ENCODE assay signal across 8 mouse cellular contexts in genomic region chr4:104911685-104912084, GRCm38 (mm10). TPM values are rescaled to one million over a fixed set of nuclear protein-coding genes. Genes with fewer than 3 reads are reported as not detected.
DNase-seq lines count a peak whose midpoint lies in the region; ATAC-seq and TF ChIP-seq lines count a peak whose summit lies in the region.

No protein-coding gene starts in this region.

- peak; percentile 81 for ATAC-seq in kidney, embryonic 16.5 days (ENCODE audit: low FRiP score, low TSS enrichment)
- ATAC-seq in liver, embryonic 14.5 days (ENCODE audit: insufficient read depth), result no peak

- peak; percentile 91 for TF ChIP-seq CTCF in liver, embryonic 14.5 days (IDR thresholded peaks at IDR 0.05; ENCODE audit: low read depth)

- TF ChIP-seq EP300 in liver, embryonic 14.5 days (IDR thresholded peaks at IDR 0.05; ENCODE audit: low read depth), result no peak

- no peaks in the 10 kb centered on the region for H3K36me3 ChIP-seq in kidney, embryonic 16.5 days (ENCODE audit: insufficient read depth, low read length)
- H3K36me3 ChIP-seq in liver, embryonic 14.5 days (replicated peaks; ENCODE audit: control insufficient read depth, insufficient read depth, low read depth), result no peaks in the 10 kb centered on the region

- H3K9me3 ChIP-seq in kidney, embryonic 16.5 days (ENCODE audit: low read length), result no peaks in the 10 kb centered on the region
- no peaks in the 10 kb centered on the region for H3K9me3 ChIP-seq in liver, embryonic 14.5 days (ENCODE audit: control insufficient read depth, low read length)

- H3K4me3 ChIP-seq in kidney, embryonic 16.5 days (ENCODE audit: low read length), result no peak overlapping the region
- H3K4me3 ChIP-seq in liver, embryonic 14.5 days (ENCODE audit: insufficient read depth in 1 of 2, low read depth in 2 of 2, low read length in 2 of 2), result no peak overlapping the region

- no peak overlapping the region for H3K9ac ChIP-seq in kidney, embryonic 16.5 days (replicated peaks; ENCODE audit: low read length)
- H3K9ac ChIP-seq in liver, embryonic 14.5 days (replicated peaks), result no peak overlapping the region

- no peaks in the 10 kb centered on the region for H3K27me3 ChIP-seq in kidney, embryonic 16.5 days (ENCODE audit: insufficient read depth, low read length)
- no peaks in the 10 kb centered on the region for H3K27me3 ChIP-seq in liver, embryonic 14.5 days (ENCODE audit: control insufficient read depth, insufficient read depth, low read length)

- H3K4me2 ChIP-seq in kidney, embryonic 16.5 days (replicated peaks; ENCODE audit: low read depth, low read length), result no peak overlapping the region
- no peak overlapping the region for H3K4me2 ChIP-seq in liver, embryonic 14.5 days (ENCODE audit: low read depth)

- intact Hi-C loops in gastrocnemius, postnatal 36 days (cut with DNase I), result no loop called here

- H3K27ac ChIP-seq in kidney, embryonic 16.5 days (ENCODE audit: low read length), result no peak overlapping the region
- H3K27ac ChIP-seq in liver, embryonic 14.5 days, result no peak overlapping the region

- WGBS in kidney, embryonic 16.5 days, result 28% methylated on average over 7 of the region's 7 CpGs
- WGBS in liver, embryonic 14.5 days (ENCODE audit: insufficient replicate concordance), result 17% methylated on average over 7 of the region's 7 CpGs

- H3K4me1 ChIP-seq in kidney, embryonic 16.5 days (ENCODE audit: insufficient read depth, low read length), result 0 out of 2 replicates have a peak, but pooled peaks cover 6% of the 10 kb centered on the region
- no peaks in the 10 kb centered on the region for H3K4me1 ChIP-seq in liver, embryonic 14.5 days (replicated peaks; ENCODE audit: control insufficient read depth in 2 of 2, insufficient read depth in 2 of 2, low read length in 1 of 2)

- DNase-seq in 416B (ENCODE audit: low read depth), result peak; percentile 9
- peak; percentile 48 for DNase-seq in WW6 (ENCODE audit: low read depth, low spot score)
- peak; percentile 70 to 86 for DNase-seq in cerebellum, postnatal 25 days
- DNase-seq in gastrocnemius, postnatal 36 days, result peak; percentile 53 to 60
- DNase-seq in liver, embryonic 14.5 days (ENCODE audit: low read depth in 3 of 3, low spot score in 3 of 3), result peak; percentile 10 to 17 (median 14)
- peak; percentile 83 for DNase-seq in retina, postnatal 1 day
- DNase-seq in urinary bladder, postnatal 14 days (ENCODE audit: low spot score), result peak; percentile 82

RNA-seq across cellular contexts. Expression of gene Fyb2, which starts 1.6 kb away (rescaled TPM):
- under 1 TPM in 1 of 2 experiments, not detected in 1; 0.10 TPM for total RNA-seq in gastrocnemius, postnatal 36 days (2021)
- polyA plus RNA-seq in kidney, embryonic 16.5 days (2015; fragmentation: Nextera tagmentation; extraction: Ambion mirVana), result 0.40 and 0.64 TPM in 2 replicates
- polyA plus RNA-seq in liver, embryonic 14.5 days (2012; rRNA removed), result 0.09 and 0.10 TPM in 2 replicates
- polyA plus RNA-seq in liver, embryonic 14.5 days (2014; fragmentation: Nextera tagmentation; extraction: Ambion mirVana), result 0.06 and 0.09 TPM in 2 replicates

RNA-seq across cellular contexts. Expression of gene C8a, which starts 35.5 kb away (rescaled TPM):
- total RNA-seq in gastrocnemius, postnatal 36 days (2021), result not detected
- 0.31 and 0.32 TPM in 2 replicates for polyA plus RNA-seq in kidney, embryonic 16.5 days (2015; fragmentation: Nextera tagmentation; extraction: Ambion mirVana)
- polyA plus RNA-seq in liver, embryonic 14.5 days (2012; rRNA removed), result 6.5 and 12.4 TPM in 2 replicates
- 10.2 and 10.3 TPM in 2 replicates for polyA plus RNA-seq in liver, embryonic 14.5 days (2014; fragmentation: Nextera tagmentation; extraction: Ambion mirVana)

RNA-seq across cellular contexts. Expression of gene Gm17662, which starts 54.6 kb away (rescaled TPM):
- total RNA-seq in gastrocnemius, postnatal 36 days (2021), result not detected
- not detected in 2 replicates for polyA plus RNA-seq in kidney, embryonic 16.5 days (2015; fragmentation: Nextera tagmentation; extraction: Ambion mirVana)
- not detected in 2 replicates for polyA plus RNA-seq in liver, embryonic 14.5 days (2012; rRNA removed)
- polyA plus RNA-seq in liver, embryonic 14.5 days (2014; fragmentation: Nextera tagmentation; extraction: Ambion mirVana), result not detected in 2 replicates

Comparison
In these comparisons a context has a peak if more than half of its experiments do, and no peak if none do; other contexts are left out.
1. DNase-seq: peak in every context shown above with its lines; median percentile 83 in retina, postnatal 1 day; 82 in urinary bladder, postnatal 14 days; 78 in cerebellum, postnatal 25 days; 56 in gastrocnemius, postnatal 36 days; 48 in WW6; 14 in liver, embryonic 14.5 days; 9 in 416B.